8 mouse cellular contexts compared by ENCODE assay signal in the genomic region with DNA sequence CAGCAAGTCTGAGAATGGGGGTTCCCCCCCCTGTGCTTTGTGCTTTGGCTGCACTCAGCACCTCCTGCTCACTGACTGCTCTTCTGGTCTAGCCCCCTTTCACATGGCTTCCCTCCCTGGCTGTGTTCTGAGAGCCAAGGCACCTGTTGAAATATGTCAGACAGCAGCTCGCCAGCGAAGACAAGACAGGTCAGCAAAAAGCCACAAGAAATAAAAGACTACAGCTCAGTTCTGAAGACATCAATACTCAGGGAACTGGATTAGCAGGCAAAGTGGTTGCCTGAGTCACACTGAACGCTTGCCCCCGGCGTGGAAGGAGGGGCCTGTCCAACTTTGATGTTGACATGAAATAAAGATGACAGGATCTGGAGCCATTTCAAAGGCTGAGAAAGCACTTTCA. TPM values are rescaled to one million over a fixed set of nuclear protein-coding genes. Genes with fewer than 3 reads are reported as not detected.
DNase-seq lines count a peak whose midpoint lies in the region; ATAC-seq and TF ChIP-seq lines count a peak whose summit lies in the region.

No protein-coding gene starts in this region.

- H3K9ac ChIP-seq in heart, embryonic 16.5 days (ENCODE audit: low read length), result no peak overlapping the region
- no peak overlapping the region for H3K9ac ChIP-seq in heart, embryonic 11.5 days (ENCODE audit: low read depth, low read length)

- no peak overlapping the region for H3K4me2 ChIP-seq in heart, embryonic 16.5 days (ENCODE audit: low read depth, low read length)
- no peak overlapping the region for H3K4me2 ChIP-seq in heart, embryonic 11.5 days

- TF ChIP-seq CTCF in gastrocnemius, adult 2 months (IDR thresholded peaks at IDR 0.05), result no peak

- H3K27me3 ChIP-seq in heart, embryonic 16.5 days (ENCODE audit: control insufficient read depth, insufficient read depth, low read length), result no peaks in the 10 kb centered on the region
- H3K27me3 ChIP-seq in heart, embryonic 11.5 days (ENCODE audit: control insufficient read depth, insufficient read depth, low read length), result no peaks in the 10 kb centered on the region

- peak; percentile 74 for DNase-seq in Muller cell, postnatal 12 days (ENCODE audit: inconsistent ontology term)
- DNase-seq in gastrocnemius, adult 2 months, result peak; percentile 71
- peak; percentile 50 to 64 for DNase-seq in thymus, adult 18-20 months
- DNase-seq in testis, postnatal 10 days (ENCODE audit: low spot score), result no peak
- DNase-seq in right cerebral cortex, postnatal 25 days, result no peak
- DNase-seq in left cerebral cortex, postnatal 14 days (ENCODE audit: low spot score in 2 of 2), result no peak

- WGBS in heart, embryonic 16.5 days, result 31% methylated on average over 5 of the region's 5 CpGs
- 39% methylated on average over 5 of the region's 5 CpGs for WGBS in heart, embryonic 11.5 days (ENCODE audit: insufficient replicate concordance)

- peak overlapping the region; percentile 34; the same call in 1 of the 2 replicates for H3K27ac ChIP-seq in heart, embryonic 16.5 days (ENCODE audit: low read length)
- H3K27ac ChIP-seq in heart, embryonic 11.5 days (ENCODE audit: low read depth, low read length), result no peak overlapping the region
- peak overlapping the region; percentile 85 for H3K27ac ChIP-seq in gastrocnemius, adult 2 months

- peak; percentile 46 for ATAC-seq in heart, embryonic 16.5 days (replicated peaks; ENCODE audit: extremely low read depth, insufficient read depth, low FRiP score)
- no peak for ATAC-seq in heart, embryonic 11.5 days (replicated peaks; ENCODE audit: insufficient number of reproducible peaks, low FRiP score, low TSS enrichment)

- no peak overlapping the region for H3K4me3 ChIP-seq in heart, embryonic 16.5 days (ENCODE audit: low read length)
- H3K4me3 ChIP-seq in heart, embryonic 11.5 days (ENCODE audit: low read depth, low read length), result no peak overlapping the region
- H3K4me3 ChIP-seq in gastrocnemius, adult 2 months, result peak overlapping the region; percentile 4

- no peaks in the 10 kb centered on the region for H3K9me3 ChIP-seq in heart, embryonic 16.5 days (replicated peaks; ENCODE audit: control insufficient read depth, low read length)
- H3K9me3 ChIP-seq in heart, embryonic 11.5 days (replicated peaks; ENCODE audit: control insufficient read depth, low read length), result no peaks in the 10 kb centered on the region

- no peaks in the 10 kb centered on the region for H3K36me3 ChIP-seq in heart, embryonic 16.5 days (ENCODE audit: control insufficient read depth, insufficient read depth)
- no peaks in the 10 kb centered on the region for H3K36me3 ChIP-seq in heart, embryonic 11.5 days (ENCODE audit: control insufficient read depth, insufficient read depth, low read length)

- peaks cover 10% of the 10 kb centered on the region for H3K4me1 ChIP-seq in heart, embryonic 16.5 days (ENCODE audit: control insufficient read depth, insufficient read depth, low read length)
- H3K4me1 ChIP-seq in heart, embryonic 11.5 days (ENCODE audit: control insufficient read depth, insufficient read depth, low read length), result peaks cover 4% of the 10 kb centered on the region; the same call in 1 of the 2 replicates

- intact Hi-C loops in gastrocnemius, adult 2 months (cut with DNase I), result no loop called here
- intact Hi-C loops in left cerebral cortex, postnatal 14 days (cut with DNase I), result no loop called here

RNA-seq across cellular contexts. Expression of a gene that starts 36.0 kb away (rescaled TPM):
- 142 and 149 TPM in 2 replicates for polyA plus RNA-seq in heart, embryonic 16.5 days (2015; fragmentation: Nextera tagmentation; extraction: Ambion mirVana)
- 199 and 219 TPM in 2 replicates for polyA plus RNA-seq in heart, embryonic 11.5 days (2014; fragmentation: Nextera tagmentation; extraction: Ambion mirVana)
- 100 to 1,000 TPM; 147 to 182 TPM for total RNA-seq in gastrocnemius, adult 2 months (2021)
- total RNA-seq in left cerebral cortex, postnatal 14 days (2021), result 100 to 1,000 TPM; 120 to 124 TPM

Comparison
In these comparisons a context has a peak if more than half of its experiments do, and no peak if none do; other contexts are left out.
1. DNase-seq: peak in Muller cell, postnatal 12 days (single experiment), gastrocnemius, adult 2 months (single experiment) and thymus, adult 18-20 months (2 of 2); none in testis, postnatal 10 days (single experiment), right cerebral cortex, postnatal 25 days (single experiment) and left cerebral cortex, postnatal 14 days (0 of 2).